Mouse (Mus musculus) testis, postnatal 14 days (tissue): ENCODE measurements around the gene Pdxdc1.
A peak's percentile ranks its signal among the peaks of the same experiment; 100 is the strongest.
"Not testable (repeated sequence)": the region's sequence is repeated elsewhere in the genome, so short reads cannot be mapped to it uniquely, and the experiment has no call there.

Experiments used
- DNase-seq: peaks from one replicate; pipeline ENCODE4 v3.0.0; 2021; ENCODE audit warnings: low spot score

Pdxdc1 gene

GRCm38 (mm10) chr16:13902888-13903483 is at the start of gene Pdxdc1, which contains the start of gene Mpv17l:
TSS of gene Pdxdc1 (minus strand) at chr16:13903131.
TSS of gene Mpv17l (plus strand) at chr16:13903161.
- peak; percentile 97 for DNase-seq

- no peak for DNase-seq
Measured at GRCm38 (mm10) chr16:13951245-13951644, 48.3 kb upstream of the Pdxdc1 start.

GRCm38 (mm10) chr16:13946306-13946705 is 43.4 kb upstream of the Pdxdc1 start:
- DNase-seq, result no peak

GRCm38 (mm10) chr16:13945153-13945552 is 42.2 kb upstream of the Pdxdc1 start:
- no peak for DNase-seq

GRCm38 (mm10) chr16:13944752-13945151 is 41.8 kb upstream of the Pdxdc1 start:
- DNase-seq, result no peak

GRCm38 (mm10) chr16:13944178-13944577 is 41.2 kb upstream of the Pdxdc1 start:
- DNase-seq, result no peak

GRCm38 (mm10) chr16:13940847-13941395 is 38.0 kb upstream of the Pdxdc1 start:
- no peak for DNase-seq

- DNase-seq, result peak; percentile 71
Measured at GRCm38 (mm10) chr16:13940139-13940846, 37.4 kb upstream of the Pdxdc1 start.

- no peak for DNase-seq
Measured at GRCm38 (mm10) chr16:13927456-13928075, 24.6 kb upstream of the Pdxdc1 start.

- not testable (repeated sequence) for DNase-seq
Measured at GRCm38 (mm10) chr16:13922966-13923365, 20.0 kb upstream of the Pdxdc1 start.

- not testable (repeated sequence) for DNase-seq
Measured at GRCm38 (mm10) chr16:13922499-13922898, 19.6 kb upstream of the Pdxdc1 start.

- DNase-seq, result no peak
Measured at GRCm38 (mm10) chr16:13921781-13922180, 18.9 kb upstream of the Pdxdc1 start.

GRCm38 (mm10) chr16:13921063-13921462 is 18.1 kb upstream of the Pdxdc1 start:
- DNase-seq, result no peak

- no peak for DNase-seq
Measured at GRCm38 (mm10) chr16:13920093-13920492, 17.2 kb upstream of the Pdxdc1 start.

GRCm38 (mm10) chr16:13907297-13907696 is 4.4 kb upstream of the Pdxdc1 start:
- DNase-seq, result no peak

- DNase-seq, result no peak
Measured at GRCm38 (mm10) chr16:13903488-13903887, 557 bp upstream of the Pdxdc1 start.

GRCm38 (mm10) chr16:13902397-13902831 is 517 bp downstream of the Pdxdc1 start:
- no peak for DNase-seq

- no peak for DNase-seq
Measured at GRCm38 (mm10) chr16:13898981-13899380, 4.0 kb downstream of the Pdxdc1 start.

- DNase-seq, result no peak
Measured at GRCm38 (mm10) chr16:13896357-13896756, 6.6 kb downstream of the Pdxdc1 start.

GRCm38 (mm10) chr16:13895740-13896139 is 7.2 kb downstream of the Pdxdc1 start:
- no peak for DNase-seq

- no peak for DNase-seq
Measured at GRCm38 (mm10) chr16:13894097-13894496, 8.8 kb downstream of the Pdxdc1 start.

- no peak for DNase-seq
Measured at GRCm38 (mm10) chr16:13892850-13893249, 10.1 kb downstream of the Pdxdc1 start.

GRCm38 (mm10) chr16:13890449-13890848 is 12.5 kb downstream of the Pdxdc1 start:
- no peak for DNase-seq
